Mouse (Mus musculus): ENCODE measurements around the gene Ndufaf3. TPM values are rescaled to one million over a fixed set of nuclear protein-coding genes. Genes with fewer than 3 reads are reported as not detected.

Ndufaf3 gene
- total and polyA plus RNA-seq, 2 experiments from 2014 or later: 84.4 to 86.1 TPM

GRCm38 (mm10) chr9:108600011-108600410 lies 32.8 kb upstream of the Ndufaf3 start:
- no peak for ATAC-seq (ENCODE audit: insufficient read depth, low read depth)
- Histone ChIP-seq H3K4me2 (ENCODE audit: low read depth, low read length) (no peak overlapping the region), H3K9ac (replicated peaks; ENCODE audit: low read depth, low read length) (no peak overlapping the region), H3K9me3 (replicated peaks; ENCODE audit: control insufficient read depth, low read length) (no peaks in the 10 kb centered on the region), H3K27ac (ENCODE audit: low read depth) (no peak overlapping the region), H3K4me1 (ENCODE audit: control insufficient read depth, insufficient read depth) (peaks cover 5% of the 10 kb centered on the region; the same call in 1 of the 2 replicates), H3K36me3 (replicated peaks; ENCODE audit: control insufficient read depth, insufficient read depth, low read length) (peaks cover 22% of the 10 kb centered on the region), H3K4me3 (ENCODE audit: low read depth, low read length) (no peak overlapping the region), H3K27me3 (ENCODE audit: control insufficient read depth, insufficient read depth, low read length) (no peaks in the 10 kb centered on the region)
- TF ChIP-seq CTCF (IDR thresholded peaks at IDR 0.05; ENCODE audit: low read depth): no peak
- TF ChIP-seq EP300 (IDR thresholded peaks at IDR 0.05; ENCODE audit: low read depth): no peak
- WGBS: 32% methylated on average over 2 of the region's 2 CpGs
- no peak for DNase-seq (ENCODE audit: low spot score)

DNA sequence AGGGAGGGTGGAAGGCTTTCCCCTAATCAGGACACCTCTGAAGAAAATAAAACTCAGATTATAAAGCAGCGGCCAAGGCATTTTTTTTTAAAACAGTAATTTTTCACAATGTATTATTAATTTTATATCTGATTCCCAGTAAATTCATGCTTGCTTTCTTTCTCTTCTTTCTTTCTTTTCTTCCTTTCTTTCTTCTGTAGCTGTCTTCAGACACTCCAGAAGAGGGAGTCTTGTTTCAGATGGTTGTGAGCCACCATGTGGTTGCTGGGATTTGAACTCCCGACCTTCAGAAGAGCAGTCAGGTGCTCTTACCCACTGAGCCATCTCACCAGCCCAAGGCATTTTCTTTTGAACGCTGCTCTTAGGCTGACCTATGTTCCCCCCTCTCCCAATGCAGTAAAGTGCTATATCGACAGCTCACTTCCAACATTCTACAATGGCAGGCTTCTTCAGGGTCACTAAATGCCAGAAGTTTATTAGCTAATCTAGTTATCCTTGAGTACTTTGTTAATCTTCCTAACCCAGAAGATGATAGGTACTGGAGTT lies 31.9 kb upstream of the Ndufaf3 start:
- no peaks in the 10 kb centered on the region for H3K27me3 ChIP-seq (ENCODE audit: control insufficient read depth, insufficient read depth, low read length)
- 72% methylated on average over 4 of the region's 4 CpGs for WGBS

DNA sequence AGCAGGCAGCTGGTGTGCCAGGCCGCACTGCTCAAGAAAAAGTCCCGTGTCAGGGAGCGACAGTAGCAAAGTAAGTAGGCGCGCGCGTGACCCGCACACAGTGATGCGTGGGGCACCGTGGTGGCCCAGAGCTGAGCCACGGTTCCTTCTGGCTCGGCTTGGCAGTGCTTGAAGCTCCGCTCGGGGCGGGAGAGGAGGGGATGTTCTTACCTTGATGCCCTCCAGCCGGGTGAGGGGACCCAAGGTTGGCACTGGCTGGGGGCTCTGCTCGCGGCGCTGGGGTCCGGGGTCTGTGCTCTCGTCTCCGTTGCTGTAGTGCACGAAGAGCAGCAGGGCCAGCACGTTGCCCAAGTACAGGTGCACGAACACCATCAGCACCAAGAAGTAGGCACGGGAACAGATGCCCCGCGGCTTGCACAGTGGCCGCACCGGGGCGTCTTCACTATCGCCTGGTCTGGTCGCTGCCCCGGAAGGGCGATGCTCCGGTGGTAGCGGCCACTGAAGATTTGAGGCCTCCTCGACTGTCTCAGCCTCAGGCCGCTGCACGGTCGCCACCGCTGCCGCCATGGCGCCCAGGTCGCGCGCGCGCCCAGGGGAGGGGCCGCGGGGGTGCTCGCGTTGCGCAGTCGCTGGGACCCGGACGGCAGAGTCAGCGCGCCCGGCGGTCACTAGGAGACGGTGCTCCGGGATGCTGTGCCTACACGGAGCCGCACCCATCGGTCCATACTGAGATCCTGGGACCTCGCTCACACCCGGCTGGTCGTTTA lies 29.9 kb upstream of the Ndufaf3 start, which contains the start of gene P4htm:
Gene P4htm (minus strand): TSS at position 670 of the 767 bp plus-strand sequence.
- no peaks in the 10 kb centered on the region for H3K9me3 ChIP-seq (replicated peaks; ENCODE audit: control insufficient read depth, low read length)
- ATAC-seq (ENCODE audit: insufficient read depth, low read depth) (peak; percentile 80), DNase-seq (ENCODE audit: low spot score) (peak; percentile 59)
- H3K9ac ChIP-seq (replicated peaks; ENCODE audit: low read depth, low read length): peak within 1 kb of the TSS; percentile 80
- WGBS: 4% methylated on average over 69 of the region's 69 CpGs
- H3K36me3 ChIP-seq (replicated peaks; ENCODE audit: control insufficient read depth, insufficient read depth, low read length): 0 out of 2 replicates have a peak, but pooled peaks cover 3% of the 10 kb centered on the region
- no peaks in the 10 kb centered on the region for H3K27me3 ChIP-seq (ENCODE audit: control insufficient read depth, insufficient read depth, low read length)
- H3K4me3 ChIP-seq (ENCODE audit: low read depth, low read length): peak within 1 kb of the TSS; percentile 71
- peaks cover 16% of the 10 kb centered on the region; the same call in 1 of the 2 replicates for H3K4me1 ChIP-seq (ENCODE audit: control insufficient read depth, insufficient read depth)
- H3K4me2 ChIP-seq (ENCODE audit: low read depth, low read length): peak within 1 kb of the TSS; percentile 81
- peak within 1 kb of the TSS; percentile 69 for H3K27ac ChIP-seq (ENCODE audit: low read depth)
- TF ChIP-seq CTCF (IDR thresholded peaks at IDR 0.05; ENCODE audit: low read depth) (no peak), EP300 (IDR thresholded peaks at IDR 0.05; ENCODE audit: low read depth) (no peak)

More for the DNA sequence above, 31.9 kb upstream of the Ndufaf3 start:
- no peak overlapping the region for H3K9ac ChIP-seq (replicated peaks; ENCODE audit: low read depth, low read length)
- H3K9me3 ChIP-seq (replicated peaks; ENCODE audit: control insufficient read depth, low read length): no peaks in the 10 kb centered on the region
- peaks cover 14% of the 10 kb centered on the region; the same call in 1 of the 2 replicates for H3K4me1 ChIP-seq (ENCODE audit: control insufficient read depth, insufficient read depth)
- H3K4me3 ChIP-seq (ENCODE audit: low read depth, low read length): no peak overlapping the region
- H3K4me2 ChIP-seq (ENCODE audit: low read depth, low read length): no peak overlapping the region
- ATAC-seq (ENCODE audit: insufficient read depth, low read depth) (no peak), DNase-seq (ENCODE audit: low spot score) (no peak)
- peaks cover 16% of the 10 kb centered on the region for H3K36me3 ChIP-seq (replicated peaks; ENCODE audit: control insufficient read depth, insufficient read depth, low read length)
- TF ChIP-seq CTCF (IDR thresholded peaks at IDR 0.05; ENCODE audit: low read depth): no peak
- no peak for TF ChIP-seq EP300 (IDR thresholded peaks at IDR 0.05; ENCODE audit: low read depth)
- no peak overlapping the region for H3K27ac ChIP-seq (ENCODE audit: low read depth)

- no peak overlapping the region for H3K4me3 ChIP-seq (ENCODE audit: low read depth, low read length)
- peaks cover 16% of the 10 kb centered on the region; the same call in 1 of the 2 replicates for H3K4me1 ChIP-seq (ENCODE audit: control insufficient read depth, insufficient read depth)
- ATAC-seq (ENCODE audit: insufficient read depth, low read depth) (no peak), DNase-seq (ENCODE audit: low spot score) (no peak)
- TF ChIP-seq EP300 (IDR thresholded peaks at IDR 0.05; ENCODE audit: low read depth) (no peak), CTCF (IDR thresholded peaks at IDR 0.05; ENCODE audit: low read depth) (no peak)
- no peaks in the 10 kb centered on the region for H3K27me3 ChIP-seq (ENCODE audit: control insufficient read depth, insufficient read depth, low read length)
- H3K4me2 ChIP-seq (ENCODE audit: low read depth, low read length): 0 out of 2 replicates have a peak overlapping the region, but pooled peaks have one; percentile 1
- WGBS: 25% methylated on average over 3 of the region's 3 CpGs
- peak overlapping the region; percentile 79 for H3K27ac ChIP-seq (ENCODE audit: low read depth)
- H3K36me3 ChIP-seq (replicated peaks; ENCODE audit: control insufficient read depth, insufficient read depth, low read length): 0 out of 2 replicates have a peak, but pooled peaks cover 3% of the 10 kb centered on the region
- no peak overlapping the region for H3K9ac ChIP-seq (replicated peaks; ENCODE audit: low read depth, low read length)
- H3K9me3 ChIP-seq (replicated peaks; ENCODE audit: control insufficient read depth, low read length): no peaks in the 10 kb centered on the region
Measured at GRCm38 (mm10) chr9:108594354-108594753, 27.1 kb upstream of the Ndufaf3 start.

DNA sequence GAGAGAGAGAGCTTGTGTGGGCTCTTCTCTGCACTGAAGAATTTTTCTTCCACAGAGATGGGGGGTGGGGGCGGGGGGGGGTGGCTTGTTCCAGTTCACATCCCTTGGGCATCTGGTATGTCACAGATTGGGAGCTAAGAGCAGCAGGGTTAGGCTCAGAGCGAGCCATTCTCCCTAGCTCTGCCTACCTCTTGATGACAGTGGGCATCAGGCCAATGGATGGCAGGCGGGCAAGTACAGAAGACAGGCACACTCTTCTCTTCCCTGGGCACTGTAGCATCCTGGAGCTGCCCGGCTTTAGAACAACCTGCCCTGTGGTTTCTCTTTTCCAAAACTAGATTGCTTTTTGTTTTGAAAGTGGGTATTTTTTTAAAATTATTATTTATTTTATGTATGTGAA lies 24.2 kb upstream of the Ndufaf3 start:
- 72% methylated on average over 4 of the region's 4 CpGs for WGBS
- Histone ChIP-seq H3K9ac (replicated peaks; ENCODE audit: low read depth, low read length) (no peak overlapping the region), H3K27ac (ENCODE audit: low read depth) (no peak overlapping the region), H3K36me3 (replicated peaks; ENCODE audit: control insufficient read depth, insufficient read depth, low read length) (0 out of 2 replicates have a peak, but pooled peaks cover 3% of the 10 kb centered on the region), H3K4me2 (ENCODE audit: low read depth, low read length) (no peak overlapping the region), H3K4me1 (ENCODE audit: control insufficient read depth, insufficient read depth) (peaks cover 32% of the 10 kb centered on the region), H3K9me3 (replicated peaks; ENCODE audit: control insufficient read depth, low read length) (no peaks in the 10 kb centered on the region), H3K27me3 (ENCODE audit: control insufficient read depth, insufficient read depth, low read length) (no peaks in the 10 kb centered on the region), H3K4me3 (ENCODE audit: low read depth, low read length) (no peak overlapping the region)
- DNase-seq (ENCODE audit: low spot score) (no peak), ATAC-seq (ENCODE audit: insufficient read depth, low read depth) (no peak)
- TF ChIP-seq EP300 (IDR thresholded peaks at IDR 0.05; ENCODE audit: low read depth) (no peak), CTCF (IDR thresholded peaks at IDR 0.05; ENCODE audit: low read depth) (no peak)

Data from heart, postnatal 0 days (tissue).